Mouse (Mus musculus) liver, postnatal 0 days (tissue): ENCODE measurements around the gene Hsh2d. TPM values are rescaled to one million over a fixed set of nuclear protein-coding genes. Genes with fewer than 3 reads are reported as not detected.
A peak's percentile ranks its signal among the peaks of the same experiment; 100 is the strongest.

Source experiments
- ATAC-seq: fragments of 200-750 bp; cut with Nextera tagmentation; 2 replicates; pipeline ENCODE4 v1.8.0; 2017; ENCODE audit warnings: mild to moderate bottlenecking, moderate library complexity
- DNase-seq: peaks from one replicate; pipeline ENCODE4 v3.0.0-alpha.2; 2016
- H3K27ac ChIP-seq: fragments of 300-500 bp; sonication (generic); 2 replicates; pipeline ENCODE4 v1.5.1; 2014; ENCODE audit warnings: antibody characterized with exemption, moderate library complexity, mild to moderate bottlenecking, low read depth
- H3K27me3 ChIP-seq: fragments of 300-500 bp; sonication (generic); 2 replicates; pipeline ENCODE4 v1.6.1; 2014; ENCODE audit warnings: low read length, control low read depth, mixed read lengths; ENCODE audit not compliant: insufficient read depth
- H3K36me3 ChIP-seq: fragments of 300-500 bp; sonication (generic); replicated peaks from 2 replicates; pipeline ENCODE4 v1.6.1; 2014; ENCODE audit warnings: mild to moderate bottlenecking, control low read depth, low read length, moderate library complexity, mixed read lengths; ENCODE audit not compliant: insufficient read depth
- H3K4me1 ChIP-seq: fragments of 300-500 bp; sonication (generic); 2 replicates; pipeline ENCODE4 v1.6.1; 2014; ENCODE audit warnings: antibody characterized with exemption, mild to moderate bottlenecking, control low read depth; ENCODE audit not compliant: insufficient read depth
- H3K4me2 ChIP-seq: fragments of 300-500 bp; sonication (generic); 2 replicates; pipeline ENCODE4 v1.6.1; 2014; ENCODE audit warnings: low read depth, mild to moderate bottlenecking, low read length, moderate library complexity, mixed read lengths
- H3K4me3 ChIP-seq: fragments of 300-500 bp; sonication (generic); 2 replicates; pipeline ENCODE4 v1.5.1; 2014; ENCODE audit warnings: low read depth, low read length
- H3K9ac ChIP-seq: fragments of 300-500 bp; sonication (generic); replicated peaks from 2 replicates; pipeline ENCODE4 v1.6.1; 2014; ENCODE audit warnings: mild to moderate bottlenecking, moderate library complexity
- H3K9me3 ChIP-seq: fragments of 300-500 bp; sonication (generic); 2 replicates; pipeline ENCODE4 v1.6.1; 2016; ENCODE audit warnings: mild to moderate bottlenecking, control low read depth, low read length, mixed read lengths
- CTCF ChIP-seq: sonication (generic); IDR thresholded peaks from 2 replicates; pipeline ENCODE4 v1.5.1; 2016; ENCODE audit warnings: antibody characterized with exemption, low read depth
- EP300 ChIP-seq: IDR thresholded peaks from 2 replicates; pipeline ENCODE4 v1.6.1; 2016; ENCODE audit warnings: antibody characterized with exemption, low read depth, mild to moderate bottlenecking
- WGBS: fragments of 180-500 bp; shearing (Covaris S2); extraction: QIAGEN DNeasy Blood & Tissue Kit; methylation state at CpG from one replicate; pipeline ENCODE4 v1.1.7; 2014; ENCODE audit not compliant: insufficient replicate concordance; 5-methylcytosine and 5-hydroxymethylcytosine counted together
- polyA plus RNA-seq: library from polyadenylated mRNA; unstranded; fragments of >200 nt; fragmentation: Nextera tagmentation; extraction: Ambion mirVana; gene quantifications from 2 replicates; pipeline ENCODE4 v1.2.1, GENCODE M21; 2015

The Hsh2d gene
- polyA plus RNA-seq: 0.59 and 0.68 TPM in 2 replicates

- H3K9ac ChIP-seq: peak within 1 kb of the TSS; percentile 33
- peak within 1 kb of the TSS; percentile 50; the same call in 1 of the 2 replicates for H3K27ac ChIP-seq
- peak; percentile 55 for DNase-seq
- ATAC-seq: peak; percentile 77
- WGBS: 54% methylated on average over 12 of the region's 12 CpGs
- H3K4me2 ChIP-seq: peak within 1 kb of the TSS; percentile 59
- TF ChIP-seq CTCF: peak; percentile 52
- no peak for TF ChIP-seq EP300
- peak within 1 kb of the TSS; percentile 34 for H3K4me3 ChIP-seq
- peaks cover 4% of the 10 kb centered on the region for H3K4me1 ChIP-seq
- no peaks in the 10 kb centered on the region for H3K9me3 ChIP-seq
- H3K36me3 ChIP-seq: no peaks in the 10 kb centered on the region
- no peaks in the 10 kb centered on the region for H3K27me3 ChIP-seq
Observed at GRCm38 (mm10) chr8:72189417-72190214, at the start of gene Hsh2d. TSS of gene Hsh2d (plus strand) at chr8:72189638.

- WGBS: 69% methylated on average over 13 of the region's 13 CpGs
- Histone ChIP-seq H3K4me3 (no peak overlapping the region), H3K36me3 (peaks cover 61% of the 10 kb centered on the region), H3K4me1 (peaks cover 15% of the 10 kb centered on the region), H3K27me3 (no peaks in the 10 kb centered on the region), H3K9me3 (no peaks in the 10 kb centered on the region), H3K27ac (no peak overlapping the region), H3K9ac (no peak overlapping the region), H3K4me2 (no peak overlapping the region)
- ATAC-seq (no peak), DNase-seq (no peak)
- TF ChIP-seq CTCF: no peak
- no peak for TF ChIP-seq EP300
Observed at GRCm38 (mm10) chr8:72143256-72143824, 46.1 kb upstream of the Hsh2d start.

DNA sequence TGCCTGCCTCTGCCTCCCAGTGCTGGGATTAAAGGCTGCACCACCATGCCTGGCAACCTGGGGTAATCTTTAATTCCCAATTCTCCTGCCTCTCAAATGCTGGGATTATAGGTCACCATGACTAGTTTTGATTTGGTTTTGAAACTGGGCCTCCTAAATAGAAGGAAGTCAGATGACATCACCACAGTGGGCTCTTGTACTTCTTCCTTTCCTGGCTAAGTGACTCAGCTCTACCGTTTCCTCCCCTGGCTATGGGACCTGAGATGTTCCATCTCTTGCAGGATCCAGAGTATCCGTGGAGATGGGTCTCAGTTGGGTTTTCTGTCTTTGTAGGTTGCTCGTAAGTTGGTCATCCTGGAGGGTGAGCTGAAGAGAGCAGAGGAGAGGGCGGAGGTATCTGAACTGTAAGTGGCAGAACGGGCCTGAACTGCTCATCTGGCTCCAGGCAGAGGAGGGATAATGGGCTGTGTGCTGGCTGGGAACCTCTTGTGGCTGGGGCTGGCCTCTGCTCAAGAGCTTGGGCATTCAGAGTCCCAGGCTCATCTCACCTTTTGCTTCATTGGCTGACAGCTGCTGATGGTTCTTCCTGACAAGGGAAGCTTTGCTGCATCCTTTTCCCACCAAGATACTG, 45.0 kb upstream of the Hsh2d start:
- DNase-seq: no peak
- H3K4me2 ChIP-seq: no peak overlapping the region
- H3K36me3 ChIP-seq: peaks cover 59% of the 10 kb centered on the region
- H3K9ac ChIP-seq: no peak overlapping the region
- peak overlapping the region; percentile 46; the same call in 1 of the 2 replicates for H3K27ac ChIP-seq
- TF ChIP-seq EP300: no peak
- TF ChIP-seq CTCF: no peak
- no peaks in the 10 kb centered on the region for H3K27me3 ChIP-seq
- H3K4me1 ChIP-seq: peaks cover 15% of the 10 kb centered on the region
- ATAC-seq: no peak
- H3K9me3 ChIP-seq: no peaks in the 10 kb centered on the region
- 63% methylated on average over 5 of the region's 5 CpGs for WGBS
- no peak overlapping the region for H3K4me3 ChIP-seq

DNA sequence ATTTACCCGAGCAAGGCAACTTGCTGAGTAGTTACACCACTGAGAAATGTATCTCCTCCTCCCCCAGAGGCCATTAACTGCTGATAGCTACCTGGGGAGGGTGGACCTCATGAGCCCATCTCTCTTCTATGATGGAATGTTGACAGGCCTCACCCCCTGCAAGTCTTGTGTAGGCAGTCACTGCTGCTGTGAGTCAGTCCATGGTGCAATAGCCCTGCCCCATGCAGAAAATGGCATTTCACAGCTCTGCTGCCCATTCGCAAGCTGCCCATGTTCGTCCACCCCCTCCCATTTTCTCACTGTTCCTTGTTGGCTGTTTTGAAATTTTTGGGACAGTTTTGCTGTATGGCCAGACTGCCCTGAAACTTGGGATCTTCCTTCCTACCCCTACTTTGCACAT, 43.9 kb upstream of the Hsh2d start:
- H3K27ac ChIP-seq: peak overlapping the region; percentile 56; the same call in 1 of the 2 replicates
- WGBS: 70% methylated on average over 3 of the region's 3 CpGs
- peaks cover 15% of the 10 kb centered on the region for H3K4me1 ChIP-seq
- peaks cover 63% of the 10 kb centered on the region for H3K36me3 ChIP-seq
- no peak overlapping the region for H3K4me2 ChIP-seq
- ATAC-seq: peak; percentile 39; the same call in 1 of the 2 replicates
- H3K9ac ChIP-seq: no peak overlapping the region
- H3K9me3 ChIP-seq: no peaks in the 10 kb centered on the region
- DNase-seq: no peak
- H3K27me3 ChIP-seq: no peaks in the 10 kb centered on the region
- TF ChIP-seq CTCF (no peak), EP300 (no peak)
- no peak overlapping the region for H3K4me3 ChIP-seq

DNA sequence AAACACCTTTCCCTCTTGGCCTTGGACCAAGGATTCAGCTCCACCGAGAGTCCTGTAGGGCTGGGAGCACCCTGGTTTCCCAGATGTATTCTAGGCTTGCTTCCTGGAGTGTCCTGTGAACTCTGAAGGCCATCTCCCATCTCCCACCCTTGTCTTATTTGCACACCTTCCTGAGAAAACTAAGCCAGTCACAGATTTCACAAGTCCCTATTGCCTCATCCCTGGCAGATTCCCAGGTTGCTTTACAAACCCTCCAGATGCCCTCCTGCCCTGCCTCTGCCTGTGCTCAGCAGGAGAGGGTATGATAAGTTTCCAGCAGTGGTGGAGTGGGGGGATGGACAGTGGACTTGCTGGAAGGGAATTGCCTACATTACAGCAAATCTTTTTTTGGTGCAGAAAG, 43.4 kb upstream of the Hsh2d start:
- H3K27me3 ChIP-seq: no peaks in the 10 kb centered on the region
- H3K9me3 ChIP-seq: no peaks in the 10 kb centered on the region
- peaks cover 15% of the 10 kb centered on the region for H3K4me1 ChIP-seq
- peak; percentile 89 for ATAC-seq
- TF ChIP-seq CTCF (no peak), EP300 (peak; percentile 55; the same call in 1 of the 2 replicates)
- WGBS: 50% methylated on average over 1 of the region's 1 CpGs
- no peak overlapping the region for H3K9ac ChIP-seq
- no peak overlapping the region for H3K4me3 ChIP-seq
- H3K36me3 ChIP-seq: peaks cover 64% of the 10 kb centered on the region
- DNase-seq: peak; percentile 80
- H3K27ac ChIP-seq: peak overlapping the region; percentile 56; the same call in 1 of the 2 replicates
- H3K4me2 ChIP-seq: no peak overlapping the region

DNA sequence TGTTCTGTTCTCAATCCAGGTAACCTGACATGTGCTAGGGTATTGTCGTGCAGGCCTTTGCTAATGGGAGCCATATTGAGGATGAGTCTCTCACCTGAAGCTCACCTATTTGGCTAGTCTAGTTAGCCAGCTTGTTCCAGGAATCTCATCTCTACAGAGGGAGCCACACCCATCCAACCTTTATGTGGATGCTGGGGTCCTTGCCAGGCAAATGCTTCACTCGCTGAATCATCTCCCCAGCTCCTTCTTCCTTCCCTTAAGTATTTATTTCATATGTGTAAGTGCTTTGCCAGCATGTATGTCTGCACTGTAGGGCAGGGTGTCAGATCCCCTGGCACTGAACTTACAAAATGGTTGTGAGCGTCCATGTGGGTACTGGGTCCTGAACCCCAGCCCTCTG, 42.9 kb upstream of the Hsh2d start:
- WGBS: 77% methylated on average over 3 of the region's 3 CpGs
- peaks cover 66% of the 10 kb centered on the region for H3K36me3 ChIP-seq
- TF ChIP-seq EP300 (no peak), CTCF (no peak)

More for the DNA sequence above, 42.9 kb upstream of the Hsh2d start:
- Histone ChIP-seq H3K9me3 (no peaks in the 10 kb centered on the region), H3K4me3 (no peak overlapping the region), H3K27me3 (no peaks in the 10 kb centered on the region), H3K9ac (no peak overlapping the region), H3K27ac (no peak overlapping the region), H3K4me1 (peaks cover 15% of the 10 kb centered on the region), H3K4me2 (no peak overlapping the region)
- ATAC-seq (no peak), DNase-seq (no peak)
